ENCODE assay signal across 8 mouse cellular contexts in the genomic region with DNA sequence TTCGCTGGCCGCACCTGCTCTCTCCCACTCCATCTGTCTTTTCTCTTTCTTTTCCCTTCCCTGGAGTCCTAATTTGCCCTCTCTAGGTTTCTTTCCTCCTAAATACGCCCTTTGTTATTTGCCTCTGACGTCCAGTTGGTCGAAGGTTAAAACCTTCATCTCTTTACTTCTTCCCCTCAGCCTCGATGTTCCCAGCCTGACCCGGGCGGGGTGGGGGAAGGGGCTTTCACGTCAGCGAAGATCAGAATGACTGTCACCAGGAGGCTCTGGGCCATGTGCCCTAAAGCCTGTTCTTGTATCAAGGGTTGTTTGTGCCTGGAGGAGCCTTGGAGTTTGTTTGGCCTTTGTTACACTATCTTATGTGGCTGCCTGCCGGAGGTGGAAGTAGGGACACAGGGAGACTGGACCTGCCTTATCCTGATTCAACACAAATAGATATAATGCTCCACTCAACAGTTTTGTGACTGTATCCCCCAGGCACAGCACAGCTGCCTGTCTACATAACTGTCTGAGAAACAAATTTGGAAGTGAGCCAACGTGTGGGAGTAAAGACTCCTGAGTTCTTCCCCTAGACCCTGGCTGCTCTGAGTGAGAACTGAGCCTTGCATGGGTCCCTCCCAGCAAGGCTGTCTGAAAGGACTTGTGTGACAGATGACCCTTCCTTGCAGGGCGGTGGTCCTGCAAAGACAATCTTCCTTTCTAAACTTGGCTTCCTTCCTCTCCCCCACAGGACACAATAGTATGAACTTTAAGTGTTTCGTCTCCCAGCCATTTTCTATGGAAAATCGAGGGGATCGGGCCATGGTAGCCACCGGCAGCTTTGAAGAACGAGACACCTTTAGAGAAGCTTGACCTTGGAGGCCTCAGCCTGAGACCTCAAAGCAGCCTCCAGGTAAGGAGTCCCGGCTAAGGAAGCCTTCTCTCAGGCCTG. TPM values are rescaled to one million over a fixed set of nuclear protein-coding genes. Genes with fewer than 3 reads are reported as not detected.
DNase-seq lines count a peak whose midpoint lies in the region; ATAC-seq lines count a peak whose summit lies in the region.

No protein-coding gene starts in this region.

- peak overlapping the region; percentile 61 for H3K9ac ChIP-seq in heart, embryonic 15.5 days
- H3K9ac ChIP-seq in stomach, embryonic 15.5 days = peak overlapping the region; percentile 17; the same call in 1 of the 2 replicates

- H3K4me1 ChIP-seq in heart, embryonic 15.5 days (replicated peaks) = peaks cover 44% of the 10 kb centered on the region
- H3K4me1 ChIP-seq in limb, embryonic 10.5 days = peaks cover 59% of the 10 kb centered on the region
- peaks cover 45% of the 10 kb centered on the region for H3K4me1 ChIP-seq in stomach, embryonic 15.5 days

- 28% methylated on average over 19 of the region's 19 CpGs for WGBS in heart, embryonic 15.5 days
- WGBS in limb, embryonic 10.5 days = 42% methylated on average over 19 of the region's 19 CpGs
- WGBS in stomach, embryonic 15.5 days = 25% methylated on average over 19 of the region's 19 CpGs

- peak overlapping the region; percentile 77 for H3K27ac ChIP-seq in heart, embryonic 15.5 days
- peak overlapping the region; percentile 88 for H3K27ac ChIP-seq in limb, embryonic 10.5 days
- H3K27ac ChIP-seq in stomach, embryonic 15.5 days = peak overlapping the region; percentile 85

- H3K4me2 ChIP-seq in heart, embryonic 15.5 days = peak overlapping the region; percentile 85
- H3K4me2 ChIP-seq in stomach, embryonic 15.5 days = peak overlapping the region; percentile 96

- peak; percentile 47 to 86 for DNase-seq in left cerebral cortex, postnatal 14 days (ENCODE audit: low spot score in 2 of 2)
- no peak for DNase-seq in left cerebral cortex, adult 11 months (ENCODE audit: low spot score)
- DNase-seq in embryo, embryonic 10.5 days (ENCODE audit: low spot score) = peak; percentile 47
- peak; percentile 48 for DNase-seq in limb, embryonic 10.5 days (ENCODE audit: low spot score)
- DNase-seq in mesoderm, embryonic 11.5 days (ENCODE audit: low read depth, low spot score) = peak; percentile 63
- no peak for DNase-seq in cerebellum, postnatal 25 days

- peak; percentile 37 for ATAC-seq in heart, embryonic 15.5 days (replicated peaks; ENCODE audit: insufficient number of reproducible peaks, insufficient read depth, low FRiP score, low read depth)
- no peak for ATAC-seq in stomach, embryonic 15.5 days (ENCODE audit: insufficient read depth, low FRiP score, low read depth)

- H3K4me3 ChIP-seq in heart, embryonic 15.5 days = peak overlapping the region; percentile 54
- H3K4me3 ChIP-seq in limb, embryonic 10.5 days = peak overlapping the region; percentile 67
- H3K4me3 ChIP-seq in stomach, embryonic 15.5 days (replicated peaks) = peak overlapping the region; percentile 56

- peaks cover 14% of the 10 kb centered on the region for H3K36me3 ChIP-seq in heart, embryonic 15.5 days
- H3K36me3 ChIP-seq in limb, embryonic 10.5 days = peaks cover 26% of the 10 kb centered on the region
- H3K36me3 ChIP-seq in stomach, embryonic 15.5 days = peaks cover 20% of the 10 kb centered on the region

- intact Hi-C loops in left cerebral cortex, postnatal 14 days (cut with DNase I) = no loop called here

- no peaks in the 10 kb centered on the region for H3K9me3 ChIP-seq in heart, embryonic 15.5 days (replicated peaks)
- H3K9me3 ChIP-seq in limb, embryonic 10.5 days (replicated peaks) = no peaks in the 10 kb centered on the region
- H3K9me3 ChIP-seq in stomach, embryonic 15.5 days = no peaks in the 10 kb centered on the region

- no peaks in the 10 kb centered on the region for H3K27me3 ChIP-seq in heart, embryonic 15.5 days
- H3K27me3 ChIP-seq in limb, embryonic 10.5 days (ENCODE audit: low read depth, poor library complexity, severe bottlenecking) = peaks cover 15% of the 10 kb centered on the region
- H3K27me3 ChIP-seq in stomach, embryonic 15.5 days (replicated peaks) = no peaks in the 10 kb centered on the region

RNA-seq across cellular contexts. Expression of gene Ucp2, which starts 0.6 kb away (rescaled TPM):
- 10 to 100 TPM; 67.7 to 85.6 TPM for total RNA-seq in left cerebral cortex, postnatal 14 days (2021)
- 109 and 179 TPM in 2 replicates for polyA plus RNA-seq in heart, embryonic 15.5 days (2015; fragmentation: Nextera tagmentation; extraction: Ambion mirVana)
- polyA plus RNA-seq in limb, embryonic 10.5 days (2016; fragmentation: Nextera tagmentation; extraction: Ambion mirVana) = 98.8 and 126 TPM in 2 replicates
- polyA plus RNA-seq in stomach, embryonic 15.5 days (2015; fragmentation: Nextera tagmentation; extraction: Ambion mirVana) = 308 and 326 TPM in 2 replicates

RNA-seq across cellular contexts. Expression of gene Ucp3, which starts 21.0 kb away (rescaled TPM):
- 1 to 10 TPM; 1.2 to 1.7 TPM for total RNA-seq in left cerebral cortex, postnatal 14 days (2021)
- polyA plus RNA-seq in heart, embryonic 15.5 days (2015; fragmentation: Nextera tagmentation; extraction: Ambion mirVana) = 0.11 and 0.29 TPM in 2 replicates
- not detected in 2 replicates for polyA plus RNA-seq in limb, embryonic 10.5 days (2016; fragmentation: Nextera tagmentation; extraction: Ambion mirVana)
- 0.05 TPM in 2 replicates for polyA plus RNA-seq in stomach, embryonic 15.5 days (2015; fragmentation: Nextera tagmentation; extraction: Ambion mirVana)

RNA-seq across cellular contexts. Expression of gene Dnajb13, which starts 21.0 kb away (rescaled TPM):
- total RNA-seq in left cerebral cortex, postnatal 14 days (2021) = under 1 TPM; 0.36 to 0.66 TPM
- 0.18 and 0.70 TPM in 2 replicates for polyA plus RNA-seq in heart, embryonic 15.5 days (2015; fragmentation: Nextera tagmentation; extraction: Ambion mirVana)
- 0.13 and 0.24 TPM in 2 replicates for polyA plus RNA-seq in limb, embryonic 10.5 days (2016; fragmentation: Nextera tagmentation; extraction: Ambion mirVana)
- 0.52 and 0.74 TPM in 2 replicates for polyA plus RNA-seq in stomach, embryonic 15.5 days (2015; fragmentation: Nextera tagmentation; extraction: Ambion mirVana)

RNA-seq across cellular contexts. Expression of gene Coa4, which starts 43.1 kb away (rescaled TPM):
- 10 to 100 TPM in 1 of 2 experiments, 1 to 10 TPM in 1; 9.4 to 10.6 TPM for total RNA-seq in left cerebral cortex, postnatal 14 days (2021)
- 20.3 and 21.1 TPM in 2 replicates for polyA plus RNA-seq in heart, embryonic 15.5 days (2015; fragmentation: Nextera tagmentation; extraction: Ambion mirVana)
- 19.3 and 21.3 TPM in 2 replicates for polyA plus RNA-seq in limb, embryonic 10.5 days (2016; fragmentation: Nextera tagmentation; extraction: Ambion mirVana)
- 31.5 and 32.7 TPM in 2 replicates for polyA plus RNA-seq in stomach, embryonic 15.5 days (2015; fragmentation: Nextera tagmentation; extraction: Ambion mirVana)

Comparison
In these comparisons a context has a peak if more than half of its experiments do, and no peak if none do; other contexts are left out.
1. DNase-seq: peak in left cerebral cortex, postnatal 14 days (2 of 2), embryo, embryonic 10.5 days (single experiment), limb, embryonic 10.5 days (single experiment) and mesoderm, embryonic 11.5 days (single experiment); none in left cerebral cortex, adult 11 months (single experiment) and cerebellum, postnatal 25 days (0 of 2).
2. Peak in every context shown above with its lines, with median percentiles within 50 percentile points of each other: H3K27ac ChIP-seq and H3K4me3 ChIP-seq.